Mouse (Mus musculus): ENCODE measurements around the gene Capn15. TPM values are rescaled to one million over a fixed set of nuclear protein-coding genes. Genes with fewer than 3 reads are reported as not detected.

Gene Capn15
- polyA plus RNA-seq, 1 experiment from 2014 or later = 13.9 TPM

GRCm38 (mm10) chr17:25990331-25990730, 4.7 kb upstream of the Capn15 start:
- ATAC-seq = no peak
- 86% methylated on average over 5 of the region's 5 CpGs for WGBS
- Histone ChIP-seq H3K9ac (replicated peaks; ENCODE audit: low read depth) (no peak overlapping the region), H3K36me3 (ENCODE audit: insufficient read depth, low read length) (0 out of 2 replicates have a peak, but pooled peaks cover 18% of the 10 kb centered on the region), H3K4me3 (ENCODE audit: low read depth, low read length) (no peak overlapping the region), H3K4me1 (ENCODE audit: insufficient read depth, low read depth, low read length) (no peaks in the 10 kb centered on the region), H3K4me2 (replicated peaks; ENCODE audit: low read depth, low read length) (no peak overlapping the region), H3K27ac (ENCODE audit: low read length) (no peak overlapping the region), H3K9me3 (ENCODE audit: low read length) (no peaks in the 10 kb centered on the region), H3K27me3 (replicated peaks; ENCODE audit: insufficient read depth, low read length) (no peaks in the 10 kb centered on the region)
- no peak for TF ChIP-seq CTCF (IDR thresholded peaks at IDR 0.05)
- no peak for TF ChIP-seq EP300 (IDR thresholded peaks at IDR 0.05)
- no peak for DNase-seq (ENCODE audit: low spot score)

- H3K36me3 ChIP-seq (ENCODE audit: insufficient read depth, low read length) = no peaks in the 10 kb centered on the region
- H3K4me2 ChIP-seq (replicated peaks; ENCODE audit: low read depth, low read length) = peak overlapping the region; percentile 91
- H3K27me3 ChIP-seq (replicated peaks; ENCODE audit: insufficient read depth, low read length) = no peaks in the 10 kb centered on the region
- WGBS = 10% methylated on average over 16 of the region's 17 CpGs
- ATAC-seq = no peak
- no peaks in the 10 kb centered on the region for H3K9me3 ChIP-seq (ENCODE audit: low read length)
- H3K9ac ChIP-seq (replicated peaks; ENCODE audit: low read depth) = peak overlapping the region; percentile 85
- DNase-seq (ENCODE audit: low spot score) = no peak
- TF ChIP-seq CTCF (IDR thresholded peaks at IDR 0.05) (no peak), EP300 (IDR thresholded peaks at IDR 0.05) (no peak)
- H3K4me1 ChIP-seq (ENCODE audit: insufficient read depth, low read depth, low read length) = peaks cover 14% of the 10 kb centered on the region; the same call in 1 of the 2 replicates
- peak overlapping the region; percentile 84 for H3K4me3 ChIP-seq (ENCODE audit: low read depth, low read length)
- H3K27ac ChIP-seq (ENCODE audit: low read length) = peak overlapping the region; percentile 89
Measured at GRCm38 (mm10) chr17:25984556-25985305, 865 bp downstream of the Capn15 start.

GRCm38 (mm10) chr17:25984066-25984465, 1.5 kb downstream of the Capn15 start:
- H3K4me3 ChIP-seq (ENCODE audit: low read depth, low read length) = no peak overlapping the region
- peaks cover 14% of the 10 kb centered on the region; the same call in 1 of the 2 replicates for H3K4me1 ChIP-seq (ENCODE audit: insufficient read depth, low read depth, low read length)
- no peaks in the 10 kb centered on the region for H3K27me3 ChIP-seq (replicated peaks; ENCODE audit: insufficient read depth, low read length)
- WGBS = 97% methylated on average over 1 of the region's 1 CpGs
- ATAC-seq (no peak), DNase-seq (ENCODE audit: low spot score) (no peak)
- H3K9ac ChIP-seq (replicated peaks; ENCODE audit: low read depth) = no peak overlapping the region
- H3K27ac ChIP-seq (ENCODE audit: low read length) = no peak overlapping the region
- H3K36me3 ChIP-seq (ENCODE audit: insufficient read depth, low read length) = no peaks in the 10 kb centered on the region
- TF ChIP-seq CTCF (IDR thresholded peaks at IDR 0.05) = no peak
- H3K9me3 ChIP-seq (ENCODE audit: low read length) = no peaks in the 10 kb centered on the region
- H3K4me2 ChIP-seq (replicated peaks; ENCODE audit: low read depth, low read length) = peak overlapping the region; percentile 91

- ATAC-seq = no peak
- no peak for TF ChIP-seq CTCF (IDR thresholded peaks at IDR 0.05)
- TF ChIP-seq EP300 (IDR thresholded peaks at IDR 0.05) = no peak
Measured at GRCm38 (mm10) chr17:25982913-25983312, 2.7 kb downstream of the Capn15 start.

GRCm38 (mm10) chr17:25980854-25981253, 4.7 kb downstream of the Capn15 start:
- no peak for DNase-seq (ENCODE audit: low spot score)
- no peaks in the 10 kb centered on the region for H3K36me3 ChIP-seq (ENCODE audit: insufficient read depth, low read length)
- no peaks in the 10 kb centered on the region for H3K27me3 ChIP-seq (replicated peaks; ENCODE audit: insufficient read depth, low read length)
- H3K9ac ChIP-seq (replicated peaks; ENCODE audit: low read depth) = no peak overlapping the region
- H3K27ac ChIP-seq (ENCODE audit: low read length) = no peak overlapping the region
- WGBS = 70% methylated on average over 5 of the region's 5 CpGs
- H3K4me1 ChIP-seq (ENCODE audit: insufficient read depth, low read depth, low read length) = peaks cover 14% of the 10 kb centered on the region; the same call in 1 of the 2 replicates
- H3K4me3 ChIP-seq (ENCODE audit: low read depth, low read length) = no peak overlapping the region
- no peak for ATAC-seq
- no peaks in the 10 kb centered on the region for H3K9me3 ChIP-seq (ENCODE audit: low read length)
- H3K4me2 ChIP-seq (replicated peaks; ENCODE audit: low read depth, low read length) = no peak overlapping the region
- TF ChIP-seq CTCF (IDR thresholded peaks at IDR 0.05) (no peak), EP300 (IDR thresholded peaks at IDR 0.05) (no peak)

More at GRCm38 (mm10) chr17:25982913-25983312, 2.7 kb downstream of the Capn15 start:
- Histone ChIP-seq H3K4me2 (replicated peaks; ENCODE audit: low read depth, low read length) (no peak overlapping the region), H3K9me3 (ENCODE audit: low read length) (no peaks in the 10 kb centered on the region), H3K27me3 (replicated peaks; ENCODE audit: insufficient read depth, low read length) (no peaks in the 10 kb centered on the region), H3K27ac (ENCODE audit: low read length) (no peak overlapping the region), H3K4me1 (ENCODE audit: insufficient read depth, low read depth, low read length) (peaks cover 14% of the 10 kb centered on the region; the same call in 1 of the 2 replicates), H3K36me3 (ENCODE audit: insufficient read depth, low read length) (no peaks in the 10 kb centered on the region), H3K4me3 (ENCODE audit: low read depth, low read length) (no peak overlapping the region), H3K9ac (replicated peaks; ENCODE audit: low read depth) (no peak overlapping the region)
- WGBS = 94% methylated on average over 3 of the region's 3 CpGs
- no peak for DNase-seq (ENCODE audit: low spot score)

GRCm38 (mm10) chr17:25979829-25980738, 5.5 kb downstream of the Capn15 start:
- Histone ChIP-seq H3K4me3 (ENCODE audit: low read depth, low read length) (no peak overlapping the region), H3K9ac (replicated peaks; ENCODE audit: low read depth) (no peak overlapping the region), H3K4me2 (replicated peaks; ENCODE audit: low read depth, low read length) (no peak overlapping the region), H3K4me1 (ENCODE audit: insufficient read depth, low read depth, low read length) (peaks cover 14% of the 10 kb centered on the region; the same call in 1 of the 2 replicates), H3K27ac (ENCODE audit: low read length) (peak overlapping the region; percentile 3; the same call in 1 of the 2 replicates), H3K36me3 (ENCODE audit: insufficient read depth, low read length) (no peaks in the 10 kb centered on the region), H3K9me3 (ENCODE audit: low read length) (no peaks in the 10 kb centered on the region), H3K27me3 (replicated peaks; ENCODE audit: insufficient read depth, low read length) (no peaks in the 10 kb centered on the region)
- TF ChIP-seq EP300 (IDR thresholded peaks at IDR 0.05) = no peak
- no peak for TF ChIP-seq CTCF (IDR thresholded peaks at IDR 0.05)
- DNase-seq (ENCODE audit: low spot score) = peak; percentile 48
- peak; percentile 76 for ATAC-seq
- 65% methylated on average over 5 of the region's 5 CpGs for WGBS

Measured in lung, postnatal 0 days (tissue).